Mouse (Mus musculus): ENCODE measurements at regions not wholly inside any gene's neighbourhood (a gene's known extent, or its start where the extent isn't known, plus 50 kb on each side); places are given as distances from the start of the nearest gene placed in this dataset.
A peak's percentile ranks its signal among the peaks of the same experiment; 100 is the strongest.

- H3K27ac ChIP-seq (replicated peaks) = no peak overlapping the region
- H3K27me3 ChIP-seq = no peaks in the 10 kb centered on the region
- ATAC-seq (ENCODE audit: low read depth) = no peak
- H3K36me3 ChIP-seq = no peaks in the 10 kb centered on the region
- H3K4me2 ChIP-seq = no peak overlapping the region
- no peaks in the 10 kb centered on the region for H3K9me3 ChIP-seq
- no peak overlapping the region for H3K9ac ChIP-seq
- H3K4me3 ChIP-seq = no peak overlapping the region
- H3K4me1 ChIP-seq (replicated peaks) = peaks cover 11% of the 10 kb centered on the region
- 80% methylated on average over 9 of the region's 9 CpGs for WGBS
Measured at GRCm38 (mm10) chr1:177633966-177634602, 95.5 kb upstream of the 1700016C15Rik start.

- no peak overlapping the region for H3K27ac ChIP-seq (replicated peaks)
- H3K27me3 ChIP-seq = no peaks in the 10 kb centered on the region
- no peak overlapping the region for H3K4me2 ChIP-seq
- no peak for ATAC-seq (ENCODE audit: low read depth)
- H3K36me3 ChIP-seq = no peaks in the 10 kb centered on the region
- peaks cover 27% of the 10 kb centered on the region for H3K4me1 ChIP-seq (replicated peaks)
- H3K4me3 ChIP-seq = no peak overlapping the region
- no peak overlapping the region for H3K9ac ChIP-seq
- no peaks in the 10 kb centered on the region for H3K9me3 ChIP-seq
- 80% methylated on average over 9 of the region's 9 CpGs for WGBS
Measured at GRCm38 (mm10) chr1:177637061-177637460, 92.6 kb upstream of the 1700016C15Rik start.

GRCm38 (mm10) chr1:177638381-177638780 lies 91.2 kb upstream of the 1700016C15Rik start:
- H3K4me1 ChIP-seq (replicated peaks) = peaks cover 20% of the 10 kb centered on the region
- H3K4me2 ChIP-seq = no peak overlapping the region
- H3K9me3 ChIP-seq = no peaks in the 10 kb centered on the region
- no peak overlapping the region for H3K4me3 ChIP-seq
- WGBS = 77% methylated on average over 10 of the region's 10 CpGs
- ATAC-seq (ENCODE audit: low read depth) = no peak
- no peaks in the 10 kb centered on the region for H3K36me3 ChIP-seq
- H3K27ac ChIP-seq (replicated peaks) = no peak overlapping the region
- H3K27me3 ChIP-seq = no peaks in the 10 kb centered on the region
- no peak overlapping the region for H3K9ac ChIP-seq

- ATAC-seq (ENCODE audit: low read depth) = peak; percentile 82
- 21% methylated on average over 20 of the region's 20 CpGs for WGBS
- H3K27ac ChIP-seq (replicated peaks) = 0 out of 2 replicates have a peak overlapping the region, but pooled peaks have one; percentile 7
- H3K4me2 ChIP-seq = peak overlapping the region; percentile 52
- H3K9me3 ChIP-seq = no peaks in the 10 kb centered on the region
- H3K36me3 ChIP-seq = no peaks in the 10 kb centered on the region
- no peaks in the 10 kb centered on the region for H3K27me3 ChIP-seq
- H3K4me1 ChIP-seq (replicated peaks) = peaks cover 20% of the 10 kb centered on the region
- H3K9ac ChIP-seq = peak overlapping the region; percentile 51; the same call in 1 of the 2 replicates
- peak overlapping the region; percentile 12 for H3K4me3 ChIP-seq
Measured at GRCm38 (mm10) chr1:177639931-177640846, 89.4 kb upstream of the 1700016C15Rik start.

- 68% methylated on average over 10 of the region's 10 CpGs for WGBS
- ATAC-seq (ENCODE audit: low read depth) = no peak
Measured at GRCm38 (mm10) chr1:177642712-177643467, 86.7 kb upstream of the 1700016C15Rik start.

GRCm38 (mm10) chr1:177643662-177644061 lies 86.0 kb upstream of the 1700016C15Rik start:
- H3K9ac ChIP-seq = no peak overlapping the region
- ATAC-seq (ENCODE audit: low read depth) = no peak
- H3K9me3 ChIP-seq = no peaks in the 10 kb centered on the region
- no peak overlapping the region for H3K27ac ChIP-seq (replicated peaks)
- no peaks in the 10 kb centered on the region for H3K36me3 ChIP-seq
- WGBS = 84% methylated on average over 3 of the region's 3 CpGs
- no peak overlapping the region for H3K4me3 ChIP-seq
- H3K27me3 ChIP-seq = no peaks in the 10 kb centered on the region
- peaks cover 20% of the 10 kb centered on the region for H3K4me1 ChIP-seq (replicated peaks)
- H3K4me2 ChIP-seq = no peak overlapping the region

More at GRCm38 (mm10) chr1:177642712-177643467, 86.7 kb upstream of the 1700016C15Rik start:
- no peak overlapping the region for H3K4me2 ChIP-seq
- no peaks in the 10 kb centered on the region for H3K9me3 ChIP-seq
- H3K9ac ChIP-seq = no peak overlapping the region
- H3K27ac ChIP-seq (replicated peaks) = no peak overlapping the region
- H3K36me3 ChIP-seq = no peaks in the 10 kb centered on the region
- H3K4me1 ChIP-seq (replicated peaks) = peaks cover 20% of the 10 kb centered on the region
- H3K4me3 ChIP-seq = no peak overlapping the region
- H3K27me3 ChIP-seq = no peaks in the 10 kb centered on the region

GRCm38 (mm10) chr1:177644214-177644613 lies 85.4 kb upstream of the 1700016C15Rik start:
- no peaks in the 10 kb centered on the region for H3K9me3 ChIP-seq
- 86% methylated on average over 4 of the region's 4 CpGs for WGBS
- H3K4me1 ChIP-seq (replicated peaks) = peaks cover 19% of the 10 kb centered on the region
- no peaks in the 10 kb centered on the region for H3K36me3 ChIP-seq
- H3K27me3 ChIP-seq = no peaks in the 10 kb centered on the region
- no peak for ATAC-seq (ENCODE audit: low read depth)
- H3K9ac ChIP-seq = no peak overlapping the region
- no peak overlapping the region for H3K4me3 ChIP-seq
- no peak overlapping the region for H3K27ac ChIP-seq (replicated peaks)
- H3K4me2 ChIP-seq = no peak overlapping the region

GRCm38 (mm10) chr1:177645327-177645726 lies 84.3 kb upstream of the 1700016C15Rik start:
- H3K9ac ChIP-seq = no peak overlapping the region
- H3K4me3 ChIP-seq = no peak overlapping the region
- WGBS = 60% methylated on average over 4 of the region's 4 CpGs
- H3K9me3 ChIP-seq = no peaks in the 10 kb centered on the region
- H3K4me1 ChIP-seq (replicated peaks) = peaks cover 8% of the 10 kb centered on the region
- no peak overlapping the region for H3K27ac ChIP-seq (replicated peaks)
- no peaks in the 10 kb centered on the region for H3K27me3 ChIP-seq
- H3K4me2 ChIP-seq = no peak overlapping the region
- no peak for ATAC-seq (ENCODE audit: low read depth)
- H3K36me3 ChIP-seq = no peaks in the 10 kb centered on the region

- Histone ChIP-seq H3K27me3 (no peaks in the 10 kb centered on the region), H3K4me2 (no peak overlapping the region), H3K9me3 (no peaks in the 10 kb centered on the region), H3K27ac (replicated peaks) (no peak overlapping the region), H3K4me3 (no peak overlapping the region), H3K4me1 (replicated peaks) (peaks cover 1% of the 10 kb centered on the region), H3K9ac (no peak overlapping the region), H3K36me3 (no peaks in the 10 kb centered on the region)
- ATAC-seq (ENCODE audit: low read depth) = 0 out of 2 replicates have a peak, but pooled peaks have one; percentile 42
- 60% methylated on average over 5 of the region's 5 CpGs for WGBS
Measured at GRCm38 (mm10) chr1:177645897-177646535, 83.6 kb upstream of the 1700016C15Rik start.

- no peaks in the 10 kb centered on the region for H3K4me1 ChIP-seq (replicated peaks)
- no peak overlapping the region for H3K27ac ChIP-seq (replicated peaks)
- H3K9me3 ChIP-seq = no peaks in the 10 kb centered on the region
- no peak for ATAC-seq (ENCODE audit: low read depth)
- H3K36me3 ChIP-seq = no peaks in the 10 kb centered on the region
- no peaks in the 10 kb centered on the region for H3K27me3 ChIP-seq
- H3K4me3 ChIP-seq = no peak overlapping the region
- H3K9ac ChIP-seq = no peak overlapping the region
- no peak overlapping the region for H3K4me2 ChIP-seq
- WGBS = 88% methylated on average over 1 of the region's 1 CpGs
Measured at GRCm38 (mm10) chr1:177647876-177648275, 81.7 kb upstream of the 1700016C15Rik start.

- no peaks in the 10 kb centered on the region for H3K36me3 ChIP-seq
- H3K4me2 ChIP-seq = no peak overlapping the region
- no peak for ATAC-seq (ENCODE audit: low read depth)
- H3K4me3 ChIP-seq = no peak overlapping the region
- H3K9ac ChIP-seq = no peak overlapping the region
- H3K27ac ChIP-seq (replicated peaks) = no peak overlapping the region
- no peaks in the 10 kb centered on the region for H3K27me3 ChIP-seq
- 92% methylated on average over 4 of the region's 4 CpGs for WGBS
- H3K4me1 ChIP-seq (replicated peaks) = no peaks in the 10 kb centered on the region
- no peaks in the 10 kb centered on the region for H3K9me3 ChIP-seq
Measured at GRCm38 (mm10) chr1:177648974-177649373, 80.6 kb upstream of the 1700016C15Rik start.

Data from neural tube, embryonic 13.5 days (tissue).